Mouse (Mus musculus) erythroblast, embryonic 14.5 days (primary cell): ENCODE measurements around the gene Ythdf1. TPM values are rescaled to one million over a fixed set of nuclear protein-coding genes. Genes with fewer than 3 reads are reported as not detected.

Experiments used
- H3K27me3 ChIP-seq: 2 replicates; pipeline ENCODE4 v1.6.1; 2012; ENCODE audit warnings: inconsistent platforms; ENCODE audit not compliant: control insufficient read depth
- H3K36me3 ChIP-seq: 2 replicates; pipeline ENCODE4 v1.6.1; 2012; ENCODE audit warnings: mild to moderate bottlenecking, inconsistent platforms; ENCODE audit not compliant: control insufficient read depth
- H3K4me1 ChIP-seq: 2 replicates; pipeline ENCODE4 v1.6.1; 2012; ENCODE audit warnings: inconsistent platforms; ENCODE audit not compliant: control insufficient read depth
- H3K4me3 ChIP-seq: replicated peaks from 2 replicates; pipeline ENCODE3; 2012; ENCODE audit warnings: moderate library complexity, mild to moderate bottlenecking, inconsistent platforms
- H3K9me3 ChIP-seq: 2 replicates; pipeline ENCODE4 v1.6.1; 2012; ENCODE audit warnings: low read length, inconsistent platforms, mixed read lengths; ENCODE audit not compliant: control insufficient read depth
- GATA1 ChIP-seq: IDR thresholded peaks from 2 replicates; pipeline ENCODE4 v1.6.1; 2012; ENCODE audit warnings: low read length, inconsistent platforms, mixed read lengths
- TAL1 ChIP-seq: IDR thresholded peaks from 3 replicates; pipeline ENCODE4 v1.6.1; 2012; ENCODE audit warnings: low read length, inconsistent platforms, mixed read lengths
- polyA plus RNA-seq: library from polyadenylated mRNA; stranded (reverse); fragments of >175 nt; gene quantifications from 2 replicates; pipeline ENCODE4 v1.2.3, GENCODE M21; 2012

Ythdf1 gene
- polyA plus RNA-seq, 1 experiment, result 2.0 TPM

DNA sequence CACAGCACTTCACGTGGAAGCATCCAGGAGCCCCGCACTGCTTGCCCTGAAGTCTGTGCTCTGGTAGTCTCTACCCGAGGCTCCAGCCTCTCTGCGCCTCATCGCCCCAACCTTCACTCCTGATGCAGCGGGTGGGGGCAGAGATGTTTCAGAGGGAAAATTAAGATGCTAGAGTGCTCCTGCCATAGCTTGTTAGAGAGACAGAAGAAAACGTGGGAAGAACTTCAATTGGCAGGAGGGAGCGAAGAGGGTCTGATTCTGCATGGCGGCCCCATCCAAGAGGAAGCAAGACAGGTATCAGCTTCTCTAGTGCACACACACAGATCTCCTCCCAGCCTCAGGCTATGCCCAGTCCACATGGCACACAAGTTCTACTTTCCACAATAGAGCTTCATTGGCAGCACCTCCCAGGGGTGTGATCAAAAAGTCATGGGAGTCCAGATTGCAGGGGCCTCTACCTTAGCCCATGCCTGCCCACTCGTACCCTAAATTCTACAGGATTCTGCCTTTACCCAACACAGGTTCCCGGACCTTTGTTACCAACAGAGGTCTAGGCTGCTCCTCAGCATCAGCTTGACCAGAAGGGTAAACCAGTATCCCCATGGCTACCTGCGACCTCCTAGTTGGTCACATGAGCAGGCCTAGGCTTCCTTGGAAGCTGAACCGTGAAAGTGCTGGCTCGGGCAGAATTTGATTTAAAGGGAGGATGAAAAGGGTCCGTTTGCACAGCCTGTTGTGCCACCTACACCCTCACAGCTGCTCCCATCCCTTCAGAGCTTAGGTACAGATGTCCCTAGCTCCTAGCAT is 23.7 kb downstream of the Ythdf1 start:
- H3K27me3 ChIP-seq, result peaks cover 61% of the 10 kb centered on the region

DNA sequence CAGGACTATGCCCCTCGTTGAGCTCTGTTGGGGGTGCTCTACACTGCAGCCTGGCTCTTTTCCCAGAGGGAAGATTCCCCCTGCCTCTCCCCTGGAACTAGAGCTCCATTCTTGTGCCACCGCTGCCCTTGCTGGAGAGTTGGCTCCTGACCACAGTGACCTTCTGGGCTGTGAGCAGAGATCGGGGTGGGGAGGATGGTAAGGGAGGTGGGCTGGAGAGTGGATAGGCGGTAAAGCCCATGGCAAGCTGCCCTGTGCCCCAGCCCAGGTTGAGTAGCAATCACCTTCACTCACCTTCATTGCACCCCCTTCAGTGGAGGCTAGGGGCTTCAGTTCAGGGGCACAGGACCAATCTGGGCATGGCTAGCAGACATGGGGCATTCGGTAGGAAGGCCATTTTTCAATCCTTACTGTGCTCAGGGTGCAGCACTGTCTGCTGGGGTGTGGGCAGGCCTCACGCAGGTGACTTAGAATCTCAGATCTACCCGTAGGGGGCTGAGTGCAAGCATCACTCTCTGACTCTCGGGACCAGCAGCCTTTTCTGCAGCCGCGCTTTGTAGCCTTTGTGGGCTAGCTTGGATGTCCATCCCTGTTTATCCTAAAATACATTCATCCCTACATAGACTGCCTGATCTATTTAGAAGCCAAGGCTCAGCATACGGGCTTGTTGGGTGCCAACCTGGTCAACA is 24.8 kb downstream of the Ythdf1 start:
- Histone ChIP-seq H3K9me3 (peaks cover 6% of the 10 kb centered on the region; the same call in 1 of the 2 replicates), H3K27me3 (peaks cover 72% of the 10 kb centered on the region), H3K4me3 (no peak overlapping the region), H3K4me1 (peaks cover 4% of the 10 kb centered on the region), H3K36me3 (no peaks in the 10 kb centered on the region)
- no peak for TF ChIP-seq TAL1
- TF ChIP-seq GATA1, result no peak

More for the DNA sequence above, 23.7 kb downstream of the Ythdf1 start:
- H3K9me3 ChIP-seq, result peaks cover 6% of the 10 kb centered on the region; the same call in 1 of the 2 replicates
- peaks cover 4% of the 10 kb centered on the region for H3K4me1 ChIP-seq
- no peak for TF ChIP-seq TAL1
- H3K36me3 ChIP-seq, result no peaks in the 10 kb centered on the region
- no peak overlapping the region for H3K4me3 ChIP-seq

DNA sequence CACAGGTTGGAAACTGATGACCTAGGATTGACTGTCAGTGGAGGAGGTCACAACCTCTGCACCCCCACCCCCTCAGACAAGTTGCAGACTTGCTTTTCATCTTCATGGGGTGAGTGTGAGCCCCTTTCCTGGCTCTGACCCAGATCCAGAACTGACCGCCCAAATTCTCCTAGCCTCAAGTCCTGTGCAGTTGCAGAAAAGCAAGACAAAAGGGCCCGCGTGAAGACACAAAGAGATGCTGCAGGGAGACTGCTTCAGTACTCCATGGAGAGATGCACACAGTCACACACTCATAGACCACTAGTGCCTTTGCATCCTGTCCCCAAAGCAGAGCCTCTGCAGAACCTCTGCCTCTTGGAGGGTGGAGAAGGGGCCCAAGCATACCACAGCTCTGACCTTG is 25.4 kb downstream of the Ythdf1 start:
- H3K4me1 ChIP-seq, result peaks cover 4% of the 10 kb centered on the region
- H3K4me3 ChIP-seq, result no peak overlapping the region
- peaks cover 78% of the 10 kb centered on the region for H3K27me3 ChIP-seq
- TF ChIP-seq TAL1, result no peak
- no peak for TF ChIP-seq GATA1
- H3K9me3 ChIP-seq, result peaks cover 6% of the 10 kb centered on the region; the same call in 1 of the 2 replicates
- no peaks in the 10 kb centered on the region for H3K36me3 ChIP-seq

DNA sequence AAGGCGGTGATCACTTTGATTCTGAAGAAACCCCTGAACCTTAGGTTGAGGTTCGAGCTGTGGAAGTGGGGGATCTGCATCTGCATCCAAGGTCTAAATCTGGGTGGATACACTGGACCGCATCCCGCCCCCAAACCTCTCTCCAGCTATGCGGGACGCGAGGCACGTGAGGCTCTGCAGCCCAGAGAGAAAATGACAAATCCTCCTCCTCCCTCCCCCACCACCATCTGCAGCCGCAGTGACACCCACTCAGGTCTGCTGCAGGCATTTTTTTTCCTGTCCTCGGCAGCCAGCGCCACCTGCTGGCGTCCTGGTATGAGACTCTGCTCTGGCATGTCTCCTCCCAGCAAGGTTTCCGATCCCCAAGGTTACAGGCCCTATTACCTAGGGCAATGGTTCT is 26.0 kb downstream of the Ythdf1 start:
- no peak overlapping the region for H3K4me3 ChIP-seq
- peaks cover 4% of the 10 kb centered on the region for H3K4me1 ChIP-seq
- peaks cover 6% of the 10 kb centered on the region; the same call in 1 of the 2 replicates for H3K9me3 ChIP-seq
- peaks cover 84% of the 10 kb centered on the region for H3K27me3 ChIP-seq
- H3K36me3 ChIP-seq, result no peaks in the 10 kb centered on the region
- TF ChIP-seq TAL1 (no peak), GATA1 (no peak)

DNA sequence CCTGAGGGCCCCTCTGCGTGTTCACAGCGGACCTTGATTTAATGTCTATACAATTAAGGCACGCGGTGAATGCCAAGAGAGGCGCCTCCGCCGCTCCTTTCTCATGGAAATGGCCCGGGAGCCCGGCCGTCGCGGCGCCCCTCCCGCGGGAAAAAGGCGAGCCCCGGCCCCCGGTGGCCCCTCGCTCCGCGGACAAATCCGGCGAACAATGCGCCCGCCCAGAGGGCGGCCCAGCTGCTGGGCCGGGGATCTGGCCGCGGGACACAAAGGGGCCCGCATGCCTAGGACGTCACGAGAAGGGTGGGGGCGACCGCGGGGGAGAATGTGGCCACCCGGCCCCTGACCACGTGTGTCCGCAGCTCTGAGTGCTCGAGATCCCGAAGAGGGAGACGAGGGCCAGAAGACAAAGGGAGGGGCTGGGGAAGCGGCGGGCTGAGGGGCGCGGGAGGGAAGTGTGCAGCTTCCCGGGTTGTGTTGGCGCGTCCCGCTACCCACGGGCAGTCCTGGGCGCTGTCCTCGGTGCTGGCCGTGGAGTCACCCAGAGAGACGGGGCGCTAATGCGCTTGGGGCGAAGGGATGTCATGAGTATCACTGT is 26.6 kb downstream of the Ythdf1 start:
- H3K27me3 ChIP-seq, result peaks cover 90% of the 10 kb centered on the region

DNA sequence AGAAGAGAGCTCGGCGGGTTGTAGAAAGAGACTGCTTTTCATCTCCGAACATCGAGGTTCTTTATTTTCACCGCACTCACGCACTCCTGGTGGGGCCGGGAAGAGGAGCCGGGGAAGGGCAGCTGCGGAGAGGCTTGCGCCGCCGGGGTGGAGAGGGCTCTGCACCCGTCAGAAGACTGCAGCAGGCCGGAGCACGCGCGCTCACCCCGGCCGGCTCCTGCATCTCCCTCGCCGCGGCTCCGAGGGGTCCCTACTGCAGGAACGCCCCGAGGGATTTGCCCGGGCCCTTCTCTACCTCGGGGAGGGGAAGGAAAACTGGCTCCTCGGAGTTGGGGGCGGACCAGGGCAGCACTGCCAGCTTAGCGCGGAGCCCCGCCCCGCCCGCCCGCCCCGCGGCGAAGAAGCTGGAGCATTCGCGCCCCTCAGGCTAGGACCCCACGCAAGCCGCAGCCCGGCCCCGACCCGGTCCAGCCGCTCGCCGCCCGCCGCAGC is 27.2 kb downstream of the Ythdf1 start:
- Histone ChIP-seq H3K36me3 (no peaks in the 10 kb centered on the region), H3K4me3 (no peak overlapping the region), H3K4me1 (peaks cover 4% of the 10 kb centered on the region), H3K27me3 (peaks cover 95% of the 10 kb centered on the region), H3K9me3 (peaks cover 6% of the 10 kb centered on the region; the same call in 1 of the 2 replicates)
- TF ChIP-seq TAL1, result no peak

More for the DNA sequence above, 26.6 kb downstream of the Ythdf1 start:
- Histone ChIP-seq H3K4me3 (no peak overlapping the region), H3K4me1 (peaks cover 4% of the 10 kb centered on the region), H3K9me3 (peaks cover 6% of the 10 kb centered on the region; the same call in 1 of the 2 replicates), H3K36me3 (no peaks in the 10 kb centered on the region)
- TF ChIP-seq TAL1, result no peak
- no peak for TF ChIP-seq GATA1

DNA sequence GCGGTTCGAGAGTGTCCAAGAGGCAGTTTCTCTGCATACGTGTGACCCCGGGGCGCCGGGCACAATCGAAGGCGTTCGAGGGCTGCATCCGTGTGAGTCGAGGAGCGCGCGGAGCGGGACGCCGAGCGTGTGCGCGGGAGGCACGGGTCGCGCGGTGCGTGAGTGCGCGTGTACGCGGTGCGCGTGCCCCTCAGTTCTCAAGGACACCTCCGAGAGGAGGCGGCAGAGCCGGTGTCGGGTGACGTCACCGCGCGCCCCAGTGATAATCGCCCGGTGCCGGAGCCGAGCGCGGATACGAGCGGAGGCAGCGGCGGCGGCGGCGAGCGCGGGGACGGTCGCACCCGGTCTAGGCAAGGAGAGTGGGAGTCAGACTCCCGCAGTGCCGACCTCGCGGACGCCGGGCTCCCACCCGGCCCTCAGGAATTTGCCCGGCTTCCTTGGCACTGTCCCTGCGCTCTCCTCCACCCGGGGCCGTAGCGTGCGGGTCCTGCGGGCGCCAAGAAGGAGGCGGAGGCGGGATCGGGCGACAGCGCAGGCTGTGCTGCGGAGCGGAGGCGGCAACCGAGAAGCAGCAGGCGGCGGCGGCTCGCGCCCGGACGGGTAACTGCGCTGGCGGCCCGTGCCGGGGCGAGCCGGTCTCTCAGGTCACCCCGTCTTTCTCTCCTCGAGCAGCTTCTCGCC is 27.8 kb downstream of the Ythdf1 start:
- peaks cover 4% of the 10 kb centered on the region for H3K4me1 ChIP-seq
- H3K27me3 ChIP-seq, result peaks cover 100% of the 10 kb centered on the region
- no peaks in the 10 kb centered on the region for H3K36me3 ChIP-seq
- H3K4me3 ChIP-seq, result no peak overlapping the region
- no peak for TF ChIP-seq GATA1
- TF ChIP-seq TAL1, result no peak
- H3K9me3 ChIP-seq, result peaks cover 6% of the 10 kb centered on the region; the same call in 1 of the 2 replicates

DNA sequence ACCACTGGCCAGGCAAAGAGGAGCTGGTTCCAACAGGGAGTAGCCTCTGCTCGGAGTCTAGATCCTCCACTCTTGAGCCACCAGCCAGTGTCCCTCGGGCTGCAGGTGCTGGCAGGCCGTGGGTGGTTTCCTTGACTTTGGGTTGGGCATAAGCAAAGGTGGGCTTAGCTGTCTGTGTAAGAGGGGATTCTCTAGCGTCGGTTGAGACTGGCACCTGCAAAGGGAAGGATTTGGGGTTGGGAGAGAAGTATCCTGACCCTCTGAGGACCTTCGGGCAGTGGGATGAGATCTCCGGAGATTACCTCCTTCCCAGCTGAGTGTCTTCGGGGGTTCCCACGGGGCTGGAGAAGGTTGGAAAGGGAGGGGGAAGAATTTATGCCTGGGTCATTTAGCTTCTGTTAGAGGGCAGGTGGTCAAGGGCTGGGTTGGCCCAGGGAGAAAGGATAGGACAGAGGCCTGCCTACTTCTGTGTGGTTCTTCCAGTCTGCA is 28.9 kb downstream of the Ythdf1 start:
- H3K4me1 ChIP-seq, result peaks cover 4% of the 10 kb centered on the region
- no peak for TF ChIP-seq TAL1
- TF ChIP-seq GATA1, result no peak
- H3K27me3 ChIP-seq, result peaks cover 92% of the 10 kb centered on the region
- H3K9me3 ChIP-seq, result peaks cover 6% of the 10 kb centered on the region; the same call in 1 of the 2 replicates
- H3K4me3 ChIP-seq, result no peak overlapping the region
- H3K36me3 ChIP-seq, result no peaks in the 10 kb centered on the region
